Mouse (Mus musculus): ENCODE measurements around the gene Timeless.

- TF ChIP-seq CTCF (IDR thresholded peaks at IDR 0.05; ENCODE audit: low read depth, low read length) (no peak), POLR2A (IDR thresholded peaks at IDR 0.05; ENCODE audit: borderline replicate concordance, low read depth, low read length) (no peak)
These were observed 16.9 kb upstream of the Timeless start for GRCm38 (mm10) chr10:128214981-128215380.

Data from bone marrow macrophage, adult 2 months (primary cell).